Mouse (Mus musculus) left cerebral cortex, postnatal 14 days (tissue): Measurements from ENCODE around the gene Gm4894. TPM values are rescaled to one million over a fixed set of nuclear protein-coding genes. Genes with fewer than 3 reads are reported as not detected.

Experiments used
- total RNA-seq, 2 experiments: library from RNA; stranded (reverse); gene quantifications; 2 replicates each; pipeline ENCODE4 v1.2.3; 2021

The Gm4894 gene
- total RNA-seq, 2 experiments from 2014 or later, result not detected

Other genes with a start within 250 kb of the Gm4894 start
- gene Zw10, start 194.9 kb upstream of the Gm4894 start, total RNA-seq, result 10 to 100 TPM; 14.4 to 14.5 TPM
- under 1 TPM; 0.51 to 0.59 TPM for gene Tmprss5, start 169.3 kb upstream of the Gm4894 start, total RNA-seq
- gene Drd2, start 90.1 kb downstream of the Gm4894 start, total RNA-seq, result 1 to 10 TPM; 4.1 to 6.5 TPM
- gene Ankk1, start 176.5 kb downstream of the Gm4894 start, total RNA-seq, result not detected
- gene Ttc12, start 235.7 kb downstream of the Gm4894 start, total RNA-seq, result 1 to 10 TPM; 1.1 to 1.3 TPM